Mouse (Mus musculus): ENCODE results near the gene Psmd2. TPM values are rescaled to one million over a fixed set of nuclear protein-coding genes. Genes with fewer than 3 reads are reported as not detected.

Gene Psmd2
- polyA plus RNA-seq, 1 experiment, result 184 TPM

GRCm38 (mm10) chr16:20700036-20700435, 48.6 kb downstream of the Psmd2 start:
- DNase-seq (ENCODE audit: extremely low spot score in 1 of 2, low spot score in 1 of 2), result no peak

- DNase-seq (ENCODE audit: extremely low spot score in 1 of 2, low spot score in 1 of 2), result no peak
Observed at GRCm38 (mm10) chr16:20701316-20701715, 49.9 kb downstream of the Psmd2 start.

DNA sequence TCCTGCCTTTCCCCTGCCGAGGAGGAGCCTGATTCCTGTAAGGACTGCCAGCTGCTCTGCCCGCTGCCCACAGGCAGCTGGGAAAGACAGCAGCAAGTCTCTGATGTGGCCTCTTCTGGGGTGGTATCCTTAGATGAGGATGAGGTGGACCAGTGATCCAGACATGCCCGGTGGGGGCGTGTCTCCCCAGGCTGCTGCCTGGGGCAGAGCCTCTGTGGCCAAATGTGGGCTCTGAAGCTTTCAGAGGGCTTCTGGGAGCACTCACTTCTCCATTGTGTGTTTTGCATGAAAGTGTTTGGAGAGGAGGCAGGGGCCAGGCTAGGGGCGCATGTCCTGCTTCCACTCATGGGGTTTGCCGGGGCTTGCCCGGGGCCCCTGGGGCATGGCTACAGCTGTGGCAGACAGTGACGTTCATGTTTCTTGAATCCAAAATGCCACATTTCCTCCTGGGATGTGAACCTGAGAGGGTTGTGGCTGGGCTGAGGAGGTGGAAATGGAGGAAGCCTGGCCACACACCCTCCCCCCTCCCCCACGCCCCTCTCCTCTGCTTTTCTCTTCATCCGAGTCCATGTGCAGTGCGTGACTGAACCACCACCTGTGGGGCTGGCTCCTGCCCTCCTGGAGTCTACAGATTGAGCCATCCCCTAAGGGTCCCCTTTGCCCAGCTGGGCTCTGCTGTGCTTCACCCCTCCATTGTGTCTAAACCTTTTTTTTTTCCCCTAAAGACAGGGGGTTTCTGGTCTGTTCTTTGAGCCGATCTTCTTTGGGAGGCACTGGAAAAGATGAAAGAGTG, 50.5 kb downstream of the Psmd2 start:
- DNase-seq (ENCODE audit: extremely low spot score in 1 of 2, low spot score in 1 of 2), result no peak

- DNase-seq (ENCODE audit: extremely low spot score in 1 of 2, low spot score in 1 of 2), result peak in 1 of 2 experiments; percentile 78
Observed at GRCm38 (mm10) chr16:20702522-20702893, 51.1 kb downstream of the Psmd2 start.

GRCm38 (mm10) chr16:20703071-20703470, 51.6 kb downstream of the Psmd2 start:
- no peak for DNase-seq (ENCODE audit: extremely low spot score in 1 of 2, low spot score in 1 of 2)

DNA sequence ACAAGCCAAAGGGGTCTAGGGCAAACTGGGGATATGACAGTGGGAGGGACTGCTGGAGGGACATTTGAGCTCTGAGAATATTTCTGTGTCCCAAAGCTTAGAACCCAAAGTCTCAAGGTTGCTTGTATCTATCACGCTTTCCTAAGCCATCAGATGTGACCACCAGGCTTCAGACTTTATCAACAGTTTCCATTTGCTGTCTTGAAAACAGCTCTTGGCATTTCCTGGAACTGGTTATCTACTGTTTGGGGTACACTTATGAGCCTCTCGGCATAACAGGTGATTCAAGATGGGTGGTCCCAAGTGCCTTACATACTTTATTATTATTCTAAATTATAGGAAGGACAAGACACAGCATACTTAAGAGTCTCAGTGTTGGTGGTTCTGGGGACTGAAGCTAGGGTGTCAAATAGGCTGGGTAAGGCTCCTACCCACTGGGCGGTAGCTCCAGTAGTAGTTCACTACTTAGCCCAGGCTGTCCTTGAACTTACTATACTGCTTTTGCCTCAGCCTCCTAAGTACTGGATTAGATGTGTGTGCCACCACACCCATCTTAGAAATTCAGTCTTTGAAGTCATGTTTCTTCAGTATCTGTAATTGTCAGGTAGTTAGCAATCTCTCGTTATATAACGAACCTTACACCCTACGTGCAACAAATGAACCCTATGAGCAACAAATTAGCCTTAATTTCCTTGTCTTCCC, 52.4 kb downstream of the Psmd2 start:
- DNase-seq (ENCODE audit: extremely low spot score in 1 of 2, low spot score in 1 of 2), result peak in 1 of 2 experiments; percentile 9

GRCm38 (mm10) chr16:20705786-20706185, 54.3 kb downstream of the Psmd2 start:
- DNase-seq (ENCODE audit: extremely low spot score in 1 of 2, low spot score in 1 of 2), result peak in 1 of 2 experiments; percentile 20

GRCm38 (mm10) chr16:20706407-20707055, 55.1 kb downstream of the Psmd2 start:
- DNase-seq (ENCODE audit: extremely low spot score in 1 of 2, low spot score in 1 of 2), result peak in 1 of 2 experiments; percentile 42

DNA sequence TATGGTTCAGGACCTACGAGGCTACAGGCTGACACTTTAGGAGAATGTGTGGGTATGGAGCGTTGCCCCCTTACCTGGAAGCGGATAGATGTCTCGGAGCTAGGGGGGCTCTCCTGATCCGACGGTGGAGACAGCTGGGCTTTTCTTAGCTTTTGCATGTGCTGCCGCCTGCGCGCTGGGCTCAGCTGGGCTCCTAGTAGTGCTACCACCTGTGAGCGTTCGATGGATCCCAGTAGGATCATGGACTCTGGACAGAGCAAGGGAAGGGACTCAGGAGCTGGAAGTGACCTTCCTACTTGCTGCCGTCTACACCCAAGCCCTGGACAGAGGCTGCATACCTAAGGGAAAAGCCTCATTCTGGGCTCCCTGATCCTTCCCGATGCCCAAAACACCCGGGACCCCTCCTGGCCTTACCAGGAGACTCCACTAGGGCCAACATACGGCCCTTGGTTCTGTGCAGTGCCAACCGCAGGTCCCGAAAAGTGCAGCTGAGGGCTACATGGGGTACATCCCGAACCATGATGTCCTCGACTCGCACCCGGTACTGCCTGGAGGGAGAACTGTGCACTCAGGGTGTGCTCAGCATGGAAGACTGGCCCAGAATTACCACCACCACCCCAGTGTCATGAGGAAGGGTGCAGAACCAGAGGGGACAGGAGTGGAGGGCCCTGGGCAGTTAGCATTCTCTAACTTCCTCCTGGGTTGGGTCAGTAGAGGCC, 56.9 kb downstream of the Psmd2 start:
- no peak for DNase-seq (ENCODE audit: extremely low spot score in 1 of 2, low spot score in 1 of 2)

- peak in 1 of 2 experiments; percentile 40 for DNase-seq (ENCODE audit: extremely low spot score in 1 of 2, low spot score in 1 of 2)
Observed at GRCm38 (mm10) chr16:20708939-20709734, 57.7 kb downstream of the Psmd2 start.

DNA sequence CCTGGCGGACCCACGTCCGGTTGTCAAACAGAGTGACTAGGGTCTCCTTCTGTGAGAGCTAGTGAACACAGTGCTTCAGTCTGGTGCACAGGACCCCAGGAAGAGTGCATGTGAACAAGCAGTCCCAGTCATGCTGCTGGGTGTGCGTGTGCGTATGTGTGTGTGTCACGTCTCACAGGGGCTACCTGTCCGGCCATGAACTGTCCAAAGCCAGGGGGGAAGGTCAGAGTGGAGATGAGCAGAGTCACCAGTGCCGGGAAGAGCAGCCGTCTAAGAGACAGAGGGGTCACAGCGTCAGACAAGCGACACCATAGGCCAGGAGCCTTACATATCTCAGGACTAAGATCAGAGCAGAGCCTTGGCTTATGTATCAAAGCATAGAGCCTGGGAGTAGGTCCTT, 58.9 kb downstream of the Psmd2 start:
- no peak for DNase-seq (ENCODE audit: extremely low spot score in 1 of 2, low spot score in 1 of 2)

- DNase-seq (ENCODE audit: extremely low spot score in 1 of 2, low spot score in 1 of 2), result peak in 1 of 2 experiments; percentile 20
Observed at GRCm38 (mm10) chr16:20710810-20711209, 59.4 kb downstream of the Psmd2 start.

- DNase-seq (ENCODE audit: extremely low spot score in 1 of 2, low spot score in 1 of 2), result no peak
Observed at GRCm38 (mm10) chr16:20712190-20712589, 60.7 kb downstream of the Psmd2 start.

- DNase-seq (ENCODE audit: extremely low spot score in 1 of 2, low spot score in 1 of 2), result no peak
Observed at GRCm38 (mm10) chr16:20712889-20713288, 61.4 kb downstream of the Psmd2 start.

Other genes starting within 250 kb of the Psmd2 start
- gene Abcc5, start 225.3 kb upstream of the Psmd2 start, polyA plus RNA-seq (2012; rRNA removed), result 285 and 286 TPM in 2 replicates
- gene Eif2b5, start 152.8 kb upstream of the Psmd2 start, polyA plus RNA-seq (2012; rRNA removed), result 40.7 and 46.6 TPM in 2 replicates
- 50.7 and 54.1 TPM in 2 replicates for gene Dvl3, start 134.7 kb upstream of the Psmd2 start, polyA plus RNA-seq (2012; rRNA removed)
- 1,374 and 1,412 TPM in 2 replicates for gene Ap2m1, start 116.2 kb upstream of the Psmd2 start, polyA plus RNA-seq (2012; rRNA removed)
- 72.5 and 86.0 TPM in 2 replicates for gene Abcf3, start 103.1 kb upstream of the Psmd2 start, polyA plus RNA-seq (2012; rRNA removed)
- gene Vwa5b2, start 62.2 kb upstream of the Psmd2 start, polyA plus RNA-seq (2012; rRNA removed), result 70.4 and 77.5 TPM in 2 replicates
- 2.3 and 3.2 TPM in 2 replicates for gene Eef1akmt4, start 40.1 kb upstream of the Psmd2 start, polyA plus RNA-seq (2012; rRNA removed)
- gene Gm49333, start 40.0 kb upstream of the Psmd2 start, polyA plus RNA-seq (2012; rRNA removed), result 0.14 TPM in 1 of 2 replicates, not detected in the other
- gene Alg3, start 39.9 kb upstream of the Psmd2 start, polyA plus RNA-seq (2012; rRNA removed), result 19.0 and 21.1 TPM in 2 replicates
- gene Camk2n2, start 30.4 kb upstream of the Psmd2 start, polyA plus RNA-seq (2012; rRNA removed), result 125 and 142 TPM in 2 replicates
- 36.6 and 42.7 TPM in 2 replicates for gene Ece2, start 21.8 kb upstream of the Psmd2 start, polyA plus RNA-seq (2012; rRNA removed)
- 164 and 169 TPM in 2 replicates for gene Eif4g1, start 16.7 kb downstream of the Psmd2 start, polyA plus RNA-seq (2012; rRNA removed)
- 253 and 271 TPM in 2 replicates for gene Fam131a, start 41.6 kb downstream of the Psmd2 start, polyA plus RNA-seq (2012; rRNA removed)
- gene Polr2h, start 66.0 kb downstream of the Psmd2 start, polyA plus RNA-seq (2012; rRNA removed), result 42.6 and 45.7 TPM in 2 replicates
- 92.6 and 107 TPM in 2 replicates for gene Clcn2, start 66.1 kb downstream of the Psmd2 start, polyA plus RNA-seq (2012; rRNA removed)
- gene Chrd, start 81.5 kb downstream of the Psmd2 start, polyA plus RNA-seq (2012; rRNA removed), result 38.8 and 49.9 TPM in 2 replicates
- 15.5 and 18.2 TPM in 2 replicates for gene Thpo, start 82.9 kb downstream of the Psmd2 start, polyA plus RNA-seq (2012; rRNA removed)